Mouse (Mus musculus): ENCODE measurements at regions not wholly inside any gene's neighbourhood (a gene's known extent, or its start where the extent isn't known, plus 50 kb on each side); places are given as distances from the start of the nearest gene placed in this dataset.

DNA sequence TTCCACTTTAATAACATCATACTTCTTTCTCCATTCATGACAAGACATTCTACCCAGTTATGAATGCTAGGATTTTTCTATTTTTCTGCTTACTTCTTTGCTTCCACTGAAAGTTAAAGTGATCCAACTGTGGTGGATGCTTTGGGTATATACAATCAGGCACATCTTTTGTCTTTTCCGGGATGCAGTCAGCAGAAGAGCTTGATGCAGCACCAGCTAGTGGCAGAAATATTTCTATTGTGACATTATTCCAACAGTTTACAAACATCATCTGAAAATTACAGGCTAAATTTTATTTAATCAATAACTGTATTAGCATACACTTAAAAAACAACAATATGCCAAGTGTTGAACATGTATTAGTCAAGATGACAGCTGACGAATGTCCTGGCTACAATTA lies 336.3 kb downstream of the Tm4sf1 start:
- WGBS = 83% methylated on average over 2 of the region's 2 CpGs
- Histone ChIP-seq H3K27me3 (ENCODE audit: control insufficient read depth, insufficient read depth, low read length) (no peaks in the 10 kb centered on the region), H3K36me3 (ENCODE audit: control insufficient read depth, insufficient read depth, low read length) (no peaks in the 10 kb centered on the region), H3K4me1 (replicated peaks; ENCODE audit: control insufficient read depth, insufficient read depth) (no peaks in the 10 kb centered on the region), H3K4me3 (ENCODE audit: low read depth, low read length) (no peak overlapping the region), H3K9ac (ENCODE audit: low read length) (no peak overlapping the region), H3K27ac (replicated peaks) (no peak overlapping the region), H3K4me2 (replicated peaks; ENCODE audit: low read depth) (no peak overlapping the region), H3K9me3 (ENCODE audit: control insufficient read depth, low read length) (no peaks in the 10 kb centered on the region)
- DNase-seq (ENCODE audit: low spot score) (no peak), ATAC-seq (ENCODE audit: low FRiP score, low TSS enrichment) (no peak)
- TF ChIP-seq EP300 (optimal IDR thresholded peaks at IDR 0.05) (no peak), CTCF (IDR thresholded peaks at IDR 0.05; ENCODE audit: low read depth) (no peak)

DNA sequence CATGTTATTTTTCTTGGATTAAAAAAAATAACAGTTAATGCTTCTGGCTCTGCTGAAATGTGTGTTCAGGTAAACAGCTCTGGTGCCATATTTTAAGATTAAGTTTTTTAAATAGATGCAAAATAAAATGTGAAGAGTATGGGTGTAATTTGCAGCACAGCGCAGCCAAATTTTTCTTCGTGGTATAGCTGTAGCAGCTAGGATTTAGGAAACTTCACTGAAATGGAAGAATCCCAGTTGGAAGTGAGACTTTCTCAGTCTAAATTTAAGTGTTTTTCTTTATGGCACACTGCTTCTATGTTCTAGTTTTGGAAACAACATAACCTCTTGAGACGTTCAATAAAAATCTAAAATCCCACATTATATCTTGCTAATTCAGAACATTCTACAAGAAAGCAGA lies 337.6 kb downstream of the Tm4sf1 start:
- H3K36me3 ChIP-seq (ENCODE audit: control insufficient read depth, insufficient read depth, low read length) = no peaks in the 10 kb centered on the region
- H3K9me3 ChIP-seq (ENCODE audit: control insufficient read depth, low read length) = no peaks in the 10 kb centered on the region
- 88% methylated on average over 3 of the region's 3 CpGs for WGBS
- H3K27me3 ChIP-seq (ENCODE audit: control insufficient read depth, insufficient read depth, low read length) = no peaks in the 10 kb centered on the region
- H3K9ac ChIP-seq (ENCODE audit: low read length) = no peak overlapping the region
- no peak overlapping the region for H3K4me2 ChIP-seq (replicated peaks; ENCODE audit: low read depth)
- H3K4me3 ChIP-seq (ENCODE audit: low read depth, low read length) = no peak overlapping the region
- ATAC-seq (ENCODE audit: low FRiP score, low TSS enrichment) (no peak), DNase-seq (ENCODE audit: low spot score) (no peak)
- TF ChIP-seq CTCF (IDR thresholded peaks at IDR 0.05; ENCODE audit: low read depth) (no peak), EP300 (optimal IDR thresholded peaks at IDR 0.05) (no peak)
- no peaks in the 10 kb centered on the region for H3K4me1 ChIP-seq (replicated peaks; ENCODE audit: control insufficient read depth, insufficient read depth)
- no peak overlapping the region for H3K27ac ChIP-seq (replicated peaks)

DNA sequence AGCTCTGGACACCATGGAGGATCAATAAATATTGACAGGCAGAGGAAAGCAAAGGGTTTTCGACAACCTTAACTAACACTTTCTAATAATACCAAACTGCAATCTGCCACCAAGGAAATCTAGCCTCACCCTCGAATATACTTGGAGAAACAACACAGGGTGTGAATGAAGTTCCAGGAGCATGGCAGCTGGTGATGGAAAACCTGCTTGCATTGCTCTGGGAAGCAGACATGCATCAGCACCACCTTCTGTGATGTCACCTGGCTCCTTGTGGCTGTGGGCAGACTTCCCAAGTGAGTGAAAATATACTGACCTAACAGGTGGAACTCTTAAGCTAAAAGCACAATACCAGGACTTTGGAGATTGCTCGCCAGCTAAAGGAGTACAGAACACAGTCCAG lies 338.5 kb downstream of the Tm4sf1 start:
- TF ChIP-seq CTCF (IDR thresholded peaks at IDR 0.05; ENCODE audit: low read depth) (no peak), EP300 (optimal IDR thresholded peaks at IDR 0.05) (no peak)
- no peaks in the 10 kb centered on the region for H3K36me3 ChIP-seq (ENCODE audit: control insufficient read depth, insufficient read depth, low read length)
- H3K4me3 ChIP-seq (ENCODE audit: low read depth, low read length) = no peak overlapping the region
- no peak overlapping the region for H3K4me2 ChIP-seq (replicated peaks; ENCODE audit: low read depth)
- no peaks in the 10 kb centered on the region for H3K27me3 ChIP-seq (ENCODE audit: control insufficient read depth, insufficient read depth, low read length)
- H3K27ac ChIP-seq (replicated peaks) = no peak overlapping the region
- DNase-seq (ENCODE audit: low spot score) = no peak
- H3K9me3 ChIP-seq (ENCODE audit: control insufficient read depth, low read length) = no peaks in the 10 kb centered on the region
- no peak for ATAC-seq (ENCODE audit: low FRiP score, low TSS enrichment)
- no peak overlapping the region for H3K9ac ChIP-seq (ENCODE audit: low read length)
- no peaks in the 10 kb centered on the region for H3K4me1 ChIP-seq (replicated peaks; ENCODE audit: control insufficient read depth, insufficient read depth)
- 64% methylated on average over 3 of the region's 3 CpGs for WGBS

DNA sequence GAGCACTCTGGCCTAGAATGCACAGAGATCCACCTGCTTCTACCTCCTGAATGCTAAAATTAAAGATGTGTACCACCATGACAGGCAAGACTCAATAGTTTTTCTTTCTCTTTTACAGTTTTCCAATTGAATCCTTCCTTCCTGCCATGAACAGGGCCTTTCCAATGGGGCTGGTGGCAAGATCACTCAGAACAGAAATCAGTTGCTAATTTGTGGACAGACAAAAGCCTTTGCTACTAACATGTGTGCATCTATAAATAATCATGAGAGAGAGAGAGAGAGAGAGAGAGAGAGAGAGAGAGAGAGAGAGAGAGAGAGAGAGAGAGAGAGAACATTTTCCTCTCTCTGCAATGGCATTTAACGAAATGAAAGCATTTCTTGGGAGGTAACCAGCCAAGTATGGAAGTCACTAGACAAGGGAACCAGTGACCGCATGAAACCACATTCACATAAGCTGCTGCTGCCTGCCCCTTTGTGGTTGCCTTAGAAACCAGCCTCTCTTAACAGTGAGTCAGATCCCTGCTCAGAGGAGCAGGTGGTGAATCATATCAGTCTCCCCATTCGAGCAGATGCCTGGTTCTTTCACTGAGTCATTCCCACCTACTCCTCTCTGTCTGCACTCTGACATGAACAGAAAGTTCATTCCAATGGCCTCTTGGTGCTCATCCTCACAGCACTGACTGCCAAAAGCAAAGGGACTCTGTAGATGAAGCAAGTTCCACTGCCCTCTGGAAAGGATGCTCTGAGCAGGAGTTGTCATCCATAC lies 339.4 kb downstream of the Tm4sf1 start:
- no peaks in the 10 kb centered on the region for H3K27me3 ChIP-seq (ENCODE audit: control insufficient read depth, insufficient read depth, low read length)
- no peak overlapping the region for H3K27ac ChIP-seq (replicated peaks)
- H3K4me1 ChIP-seq (replicated peaks; ENCODE audit: control insufficient read depth, insufficient read depth) = no peaks in the 10 kb centered on the region
- no peak for DNase-seq (ENCODE audit: low spot score)
- H3K4me3 ChIP-seq (ENCODE audit: low read depth, low read length) = no peak overlapping the region
- ATAC-seq (ENCODE audit: low FRiP score, low TSS enrichment) = no peak
- 43% methylated on average over 3 of the region's 3 CpGs for WGBS
- H3K4me2 ChIP-seq (replicated peaks; ENCODE audit: low read depth) = no peak overlapping the region
- H3K9ac ChIP-seq (ENCODE audit: low read length) = no peak overlapping the region
- no peaks in the 10 kb centered on the region for H3K9me3 ChIP-seq (ENCODE audit: control insufficient read depth, low read length)
- H3K36me3 ChIP-seq (ENCODE audit: control insufficient read depth, insufficient read depth, low read length) = no peaks in the 10 kb centered on the region
- no peak for TF ChIP-seq EP300 (optimal IDR thresholded peaks at IDR 0.05)
- no peak for TF ChIP-seq CTCF (IDR thresholded peaks at IDR 0.05; ENCODE audit: low read depth)

DNA sequence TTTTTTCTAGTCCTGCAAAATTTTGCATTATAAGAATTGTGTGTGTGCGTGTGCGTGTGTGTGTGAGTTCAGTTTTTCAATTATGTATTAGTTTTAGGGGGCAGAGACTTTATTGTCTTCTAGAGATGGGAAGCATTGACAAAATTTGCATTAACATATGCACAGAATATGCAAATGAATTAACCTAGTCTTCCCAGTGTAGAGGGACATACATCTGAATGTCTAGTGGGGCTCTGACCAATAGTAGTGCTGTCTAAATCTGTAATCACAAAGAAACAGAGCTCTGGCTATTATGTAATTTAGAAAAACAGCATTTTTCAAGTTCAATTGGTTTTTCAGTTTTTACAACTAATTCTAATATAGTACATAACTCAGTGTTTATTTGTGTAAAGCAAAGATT lies 344.8 kb downstream of the Tm4sf1 start:
- Histone ChIP-seq H3K9ac (ENCODE audit: low read length) (no peak overlapping the region), H3K4me1 (replicated peaks; ENCODE audit: control insufficient read depth, insufficient read depth) (no peaks in the 10 kb centered on the region), H3K4me3 (ENCODE audit: low read depth, low read length) (no peak overlapping the region), H3K4me2 (replicated peaks; ENCODE audit: low read depth) (no peak overlapping the region), H3K27ac (replicated peaks) (no peak overlapping the region), H3K36me3 (ENCODE audit: control insufficient read depth, insufficient read depth, low read length) (no peaks in the 10 kb centered on the region), H3K27me3 (ENCODE audit: control insufficient read depth, insufficient read depth, low read length) (no peaks in the 10 kb centered on the region), H3K9me3 (ENCODE audit: control insufficient read depth, low read length) (no peaks in the 10 kb centered on the region)
- WGBS = 97% methylated on average over 2 of the region's 2 CpGs
- no peak for ATAC-seq (ENCODE audit: low FRiP score, low TSS enrichment)
- TF ChIP-seq CTCF (IDR thresholded peaks at IDR 0.05; ENCODE audit: low read depth) (no peak), EP300 (optimal IDR thresholded peaks at IDR 0.05) (no peak)
- DNase-seq (ENCODE audit: low spot score) = no peak

GRCm38 (mm10) chr3:56955799-56956121 lies 346.0 kb downstream of the Tm4sf1 start:
- Histone ChIP-seq H3K27ac (replicated peaks) (no peak overlapping the region), H3K4me1 (replicated peaks; ENCODE audit: control insufficient read depth, insufficient read depth) (no peaks in the 10 kb centered on the region), H3K27me3 (ENCODE audit: control insufficient read depth, insufficient read depth, low read length) (no peaks in the 10 kb centered on the region), H3K4me3 (ENCODE audit: low read depth, low read length) (no peak overlapping the region), H3K9ac (ENCODE audit: low read length) (no peak overlapping the region), H3K36me3 (ENCODE audit: control insufficient read depth, insufficient read depth, low read length) (no peaks in the 10 kb centered on the region), H3K4me2 (replicated peaks; ENCODE audit: low read depth) (no peak overlapping the region), H3K9me3 (ENCODE audit: control insufficient read depth, low read length) (no peaks in the 10 kb centered on the region)
- no peak for TF ChIP-seq EP300 (optimal IDR thresholded peaks at IDR 0.05)
- no peak for TF ChIP-seq CTCF (IDR thresholded peaks at IDR 0.05; ENCODE audit: low read depth)
- 81% methylated on average over 2 of the region's 2 CpGs for WGBS
- ATAC-seq (ENCODE audit: low FRiP score, low TSS enrichment) = no peak
- DNase-seq (ENCODE audit: low spot score) = no peak
